Mouse (Mus musculus) right cerebral cortex, adult 2 months (tissue): ENCODE measurements around the gene Arhgap45.

Experiments used
- DNase-seq, 2 experiments: peaks; one replicate each; pipeline ENCODE4 v3.0.0; 2021 to 2022; ENCODE audit warnings: low spot score in 2 of 2

The Arhgap45 gene

DNA sequence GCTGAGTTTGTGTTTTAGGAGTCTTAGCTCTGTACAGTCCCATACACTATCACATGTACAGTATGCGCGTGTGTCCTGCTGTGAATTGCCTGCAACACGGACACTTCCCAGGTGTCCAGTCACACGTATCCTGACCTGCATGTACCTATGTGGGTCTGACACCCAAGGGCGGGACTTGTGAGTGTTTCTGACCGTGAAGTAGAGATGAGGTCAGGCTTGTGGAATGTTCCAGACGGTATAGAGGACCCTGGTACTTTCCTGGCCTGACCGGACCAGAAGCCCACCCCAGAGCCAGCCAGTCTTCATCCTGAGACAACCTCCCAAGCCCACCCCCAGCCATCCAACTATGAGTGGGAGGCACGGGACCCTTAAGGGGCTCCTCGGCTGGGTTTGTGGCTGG lies 870 bp upstream of the Arhgap45 start:
- no peak for DNase-seq

DNA sequence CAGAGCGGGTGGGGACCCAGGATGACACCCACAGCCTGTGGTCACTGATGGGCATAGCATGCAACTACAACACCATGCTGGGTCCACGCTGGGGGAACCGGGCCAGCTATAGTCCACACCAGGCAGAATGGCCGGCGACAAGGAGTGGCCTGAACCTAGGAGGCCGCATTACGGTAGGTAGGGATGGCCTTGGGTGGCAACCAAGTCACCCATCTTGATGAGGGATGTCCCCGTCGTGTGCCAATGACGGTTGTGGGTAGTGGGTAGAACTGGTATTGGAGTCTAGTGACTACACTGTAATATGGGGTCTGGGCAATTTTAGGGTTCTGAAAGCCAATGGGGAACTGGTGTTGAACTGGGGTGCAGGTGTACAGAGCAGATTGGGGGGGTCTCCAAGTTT lies 478 bp downstream of the Arhgap45 start:
- no peak for DNase-seq

DNA sequence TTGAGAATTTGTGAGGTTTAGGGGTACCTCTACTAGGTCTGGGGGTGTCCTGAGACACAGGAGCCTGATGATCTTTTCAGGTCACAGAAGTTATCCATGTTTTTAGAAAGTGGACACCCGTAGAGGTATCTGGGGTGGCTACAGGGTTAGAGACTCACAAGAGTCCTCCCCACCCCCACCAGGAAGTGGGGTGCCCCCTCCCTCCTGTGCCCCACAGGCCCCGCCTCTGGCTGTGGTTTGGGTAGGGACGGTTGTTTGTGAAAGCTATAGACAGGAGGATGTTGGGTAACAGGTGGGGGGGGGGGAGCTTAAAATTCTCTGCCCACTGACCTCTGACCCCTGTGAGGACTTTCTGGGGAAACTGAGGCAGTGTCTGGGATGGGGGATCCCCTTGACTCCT lies 908 bp downstream of the Arhgap45 start:
- DNase-seq = no peak

GRCm38 (mm10) chr10:80017771-80018170 lies 1.3 kb downstream of the Arhgap45 start:
- no peak for DNase-seq

DNA sequence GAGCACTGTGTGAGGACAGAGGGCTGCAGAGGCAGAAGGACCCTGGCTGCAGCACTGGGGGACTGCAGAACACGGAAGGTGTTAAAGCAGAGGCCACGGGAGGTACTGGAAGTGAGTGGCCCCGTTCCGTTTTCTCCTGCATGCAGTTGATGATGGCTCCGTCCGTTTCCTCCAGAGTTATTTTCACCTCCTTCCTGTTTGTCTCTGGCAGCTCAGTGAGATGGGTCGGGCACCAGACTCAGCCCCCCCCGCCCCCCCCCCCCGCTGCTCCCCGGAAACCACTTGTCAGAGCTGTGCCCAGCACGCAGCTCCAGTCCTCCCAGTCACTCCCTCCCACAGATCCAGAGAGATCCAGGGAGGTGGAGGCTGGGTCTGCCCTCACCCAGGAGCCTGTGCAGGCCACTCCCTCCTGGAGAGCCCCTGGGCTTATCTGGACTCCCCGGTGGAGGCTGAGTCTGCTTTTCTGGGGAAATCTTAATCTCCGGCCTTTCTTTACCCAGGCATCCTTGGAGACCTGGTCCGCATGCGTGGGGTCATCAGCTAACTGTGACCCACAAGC lies 2.4 kb downstream of the Arhgap45 start:
- DNase-seq = no peak

GRCm38 (mm10) chr10:80019471-80020131 lies 3.1 kb downstream of the Arhgap45 start:
- no peak for DNase-seq

- no peak for DNase-seq
Measured at GRCm38 (mm10) chr10:80020191-80020590, 3.7 kb downstream of the Arhgap45 start.

DNA sequence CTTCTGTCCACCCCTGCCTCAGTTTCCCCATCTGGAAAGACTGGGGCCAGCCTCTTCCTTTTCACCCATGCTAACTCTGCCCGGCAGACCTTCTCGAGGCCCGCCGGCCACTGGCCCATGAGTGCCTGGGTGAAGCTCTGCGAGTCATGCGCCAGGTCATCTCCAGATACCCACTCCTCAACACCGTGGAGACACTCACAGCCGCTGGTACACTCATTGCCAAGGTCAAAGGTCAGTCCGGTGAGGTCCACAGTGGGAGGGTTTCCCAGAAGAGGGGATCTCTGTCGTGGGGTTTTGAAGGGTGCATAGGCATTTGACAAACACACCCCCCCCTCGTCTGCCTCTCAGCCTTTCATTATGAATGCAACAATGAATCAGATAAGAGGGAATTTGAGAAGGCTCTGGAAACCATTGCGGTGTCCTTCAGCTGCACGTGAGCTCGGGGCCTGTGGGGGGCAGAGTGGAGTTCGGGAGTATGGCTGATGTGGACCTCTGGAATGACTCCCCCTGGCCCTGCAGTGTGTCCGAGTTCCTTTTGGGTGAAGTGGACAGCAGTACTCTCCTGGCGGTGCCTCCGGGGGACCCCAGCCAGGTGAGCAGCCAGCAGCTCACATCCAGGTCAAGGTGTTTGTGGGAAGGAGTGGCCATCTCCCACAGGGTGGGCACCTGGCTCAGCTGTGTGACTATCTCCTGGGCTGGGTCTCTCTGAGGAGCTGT lies 4.3 kb downstream of the Arhgap45 start:
- DNase-seq = no peak

DNA sequence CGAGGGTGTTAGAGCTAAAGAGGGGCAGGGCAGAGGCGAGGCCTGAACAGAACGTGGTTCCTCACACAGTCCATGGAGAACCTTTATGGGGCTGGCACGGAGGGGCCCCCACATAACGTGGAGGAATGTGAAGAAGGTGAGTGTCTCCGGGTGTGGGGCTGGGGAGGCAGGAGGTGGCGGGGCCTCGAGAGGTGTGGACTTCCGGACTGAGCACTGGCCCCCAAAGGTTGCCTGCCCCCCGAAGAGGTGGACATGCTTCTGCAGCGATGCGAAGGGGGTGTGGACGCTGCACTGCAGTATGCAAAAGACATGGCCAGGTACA lies 4.8 kb downstream of the Arhgap45 start:
- no peak for DNase-seq

DNA sequence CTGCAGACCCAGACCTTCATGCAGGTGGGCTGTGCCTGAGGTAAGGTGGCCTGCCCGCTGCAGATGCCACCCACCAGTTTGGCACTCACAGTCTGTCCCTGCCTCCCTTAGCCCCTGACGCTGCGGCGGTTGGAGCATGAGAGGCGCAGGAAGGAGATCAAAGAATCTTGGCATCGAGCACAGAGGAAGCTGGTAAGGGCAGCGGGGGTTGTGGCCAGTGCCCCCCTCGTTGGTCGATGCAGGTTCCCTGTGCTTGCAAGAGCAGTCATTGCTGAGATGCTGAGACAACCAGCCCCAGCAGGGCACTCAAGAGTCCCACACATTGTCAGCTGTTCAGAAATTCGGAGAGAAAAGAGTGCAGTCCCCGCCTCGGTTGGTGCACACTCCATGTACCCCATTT lies 5.7 kb downstream of the Arhgap45 start:
- DNase-seq = no peak

GRCm38 (mm10) chr10:80022806-80023205 lies 6.4 kb downstream of the Arhgap45 start:
- no peak for DNase-seq

- DNase-seq = no peak
Measured at GRCm38 (mm10) chr10:80023758-80024157, 7.3 kb downstream of the Arhgap45 start.

DNA sequence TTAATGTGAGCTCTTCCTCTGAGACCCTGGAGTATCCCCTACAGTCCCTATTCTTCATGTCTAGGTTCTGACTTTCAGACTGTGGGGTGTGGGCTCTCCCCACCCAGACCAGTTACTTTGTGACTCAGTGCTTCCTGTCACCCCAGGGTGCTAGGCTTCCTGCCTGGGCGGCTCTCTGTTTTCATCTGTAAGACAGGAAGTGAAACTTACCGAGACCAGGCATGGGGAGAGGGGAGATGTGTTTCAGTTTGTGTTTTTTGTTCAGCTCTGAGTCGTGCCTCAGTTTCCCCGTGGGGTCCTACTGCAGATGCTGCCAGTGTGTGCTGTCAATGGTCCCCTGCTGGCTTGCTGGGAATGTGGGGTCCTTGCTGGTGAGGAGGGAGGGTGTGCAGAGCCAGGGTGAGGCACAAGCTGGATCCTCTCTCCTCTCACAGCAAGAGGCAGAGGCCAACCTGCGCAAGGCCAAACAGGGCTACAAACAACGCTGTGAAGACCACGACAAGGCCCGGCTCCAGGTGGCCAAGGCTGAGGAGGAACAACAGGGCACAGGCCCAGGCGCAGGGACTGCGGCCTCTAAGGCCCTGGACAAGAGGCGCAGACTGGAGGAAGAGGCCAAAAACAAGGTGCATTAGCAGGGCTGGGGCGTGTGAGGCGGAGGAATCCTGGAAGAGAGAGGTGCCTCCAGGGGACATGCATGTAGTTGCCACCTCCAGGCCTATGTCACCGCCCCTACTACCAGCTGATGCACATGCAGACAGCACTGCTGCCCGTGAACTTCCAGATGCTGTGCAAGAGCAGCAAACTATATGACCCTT lies 8.0 kb downstream of the Arhgap45 start:
- DNase-seq = no peak

DNA sequence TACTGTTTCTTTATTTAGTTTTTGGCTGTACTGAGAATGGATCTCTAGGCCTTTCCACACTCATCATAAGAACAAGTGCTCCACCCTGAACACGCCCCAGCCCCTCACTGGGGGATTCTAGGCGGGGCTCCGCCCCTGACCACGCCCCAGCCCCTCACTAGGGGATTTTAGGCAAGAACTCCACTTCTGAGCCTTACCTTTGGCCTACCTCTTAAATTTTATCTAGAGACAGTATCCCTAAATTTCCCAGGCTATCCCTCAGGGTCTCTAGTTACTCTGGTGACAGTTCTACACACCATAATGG lies 8.5 kb downstream of the Arhgap45 start:
- DNase-seq = no peak

DNA sequence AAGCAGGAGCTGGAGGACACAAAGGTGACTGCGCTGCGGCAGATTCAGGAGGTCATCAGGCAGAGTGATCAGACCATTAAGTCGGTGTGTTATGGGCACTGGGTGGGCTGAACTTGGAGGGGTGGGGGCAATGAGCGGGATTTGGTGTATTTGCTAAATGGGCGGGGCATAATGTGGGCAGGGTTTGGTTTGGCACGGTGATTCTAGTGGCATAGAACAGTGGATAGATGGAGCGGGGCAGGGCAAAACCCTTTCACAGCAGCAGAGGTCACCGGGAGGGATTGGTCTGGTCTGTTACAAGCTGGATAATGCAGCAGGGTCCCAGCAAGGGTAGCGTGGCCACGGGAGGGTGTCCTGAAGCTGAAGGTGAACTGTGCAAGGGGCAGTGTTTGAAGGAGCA lies 9.0 kb downstream of the Arhgap45 start:
- no peak for DNase-seq

DNA sequence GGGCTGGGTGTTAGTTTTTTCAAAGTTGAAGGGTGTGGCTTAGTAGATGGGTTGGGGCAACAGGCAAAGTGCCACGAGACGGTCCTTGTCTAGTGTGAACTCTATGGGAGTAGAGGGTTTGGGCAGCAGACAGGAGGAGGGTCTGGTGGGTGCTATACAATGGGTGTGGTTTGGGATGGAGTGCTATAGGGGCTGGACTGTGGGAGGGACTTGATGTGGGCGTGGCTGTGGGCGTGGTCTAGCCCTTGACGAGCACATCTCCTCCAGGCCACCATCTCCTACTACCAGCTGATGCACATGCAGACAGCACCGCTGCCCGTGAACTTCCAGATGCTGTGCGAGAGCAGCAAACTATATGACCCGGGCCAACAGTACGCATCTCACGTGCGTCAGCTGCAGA lies 9.4 kb downstream of the Arhgap45 start:
- DNase-seq = no peak

DNA sequence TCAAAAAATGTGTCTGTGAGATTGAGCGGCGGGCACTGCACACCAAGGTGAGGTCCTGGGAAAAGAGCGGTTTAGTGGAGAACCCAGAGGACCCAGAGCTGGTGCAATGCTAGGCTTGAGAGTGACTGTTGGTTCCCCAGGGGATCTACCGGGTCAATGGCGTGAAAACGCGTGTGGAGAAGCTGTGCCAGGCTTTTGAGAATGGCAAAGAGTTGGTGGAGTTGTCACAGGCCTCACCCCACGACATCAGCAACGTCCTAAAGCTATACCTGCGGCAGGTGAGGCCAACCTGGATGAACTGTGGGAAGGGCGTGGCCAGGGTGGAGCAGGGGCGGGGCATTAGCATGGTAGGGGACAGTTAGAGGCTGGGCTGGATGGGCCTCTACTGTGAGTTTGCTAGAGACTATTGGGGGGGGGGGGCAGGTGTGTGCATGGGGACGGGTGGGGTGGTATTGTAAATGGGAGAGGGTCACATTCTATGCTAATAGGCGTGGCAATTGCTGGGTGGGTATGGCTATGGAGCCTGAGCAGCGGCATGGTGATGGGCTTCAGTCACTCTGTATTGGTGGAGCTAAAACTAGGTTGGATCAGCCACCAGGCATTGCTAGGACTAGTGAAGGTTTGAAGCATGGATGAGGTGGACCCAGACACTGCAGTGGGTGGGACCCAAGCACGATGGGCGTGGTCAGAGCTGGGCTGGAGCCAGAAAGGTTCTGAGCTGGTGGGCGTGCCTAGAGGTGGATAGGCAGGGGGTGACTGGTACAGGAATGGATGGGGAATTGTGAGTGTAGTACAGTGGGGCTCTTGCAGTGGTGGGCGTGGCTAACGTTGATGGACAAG lies 11.4 kb downstream of the Arhgap45 start:
- DNase-seq = no peak

DNA sequence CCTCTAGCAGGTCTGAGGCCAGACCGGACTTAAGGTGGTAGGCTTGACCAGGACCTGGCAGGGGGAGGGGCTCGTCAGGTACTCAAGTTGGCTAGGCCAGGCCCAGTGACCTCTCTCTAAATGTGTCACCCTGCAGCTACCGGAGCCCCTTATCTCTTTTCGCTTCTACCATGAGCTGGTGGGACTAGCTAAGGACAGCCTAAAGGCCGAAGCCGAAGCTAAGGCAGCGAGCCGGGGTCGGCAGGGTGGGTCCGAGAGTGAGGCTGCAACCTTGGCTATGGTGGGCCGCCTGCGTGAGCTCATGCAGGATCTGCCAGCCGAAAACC lies 12.0 kb downstream of the Arhgap45 start:
- no peak for DNase-seq

DNA sequence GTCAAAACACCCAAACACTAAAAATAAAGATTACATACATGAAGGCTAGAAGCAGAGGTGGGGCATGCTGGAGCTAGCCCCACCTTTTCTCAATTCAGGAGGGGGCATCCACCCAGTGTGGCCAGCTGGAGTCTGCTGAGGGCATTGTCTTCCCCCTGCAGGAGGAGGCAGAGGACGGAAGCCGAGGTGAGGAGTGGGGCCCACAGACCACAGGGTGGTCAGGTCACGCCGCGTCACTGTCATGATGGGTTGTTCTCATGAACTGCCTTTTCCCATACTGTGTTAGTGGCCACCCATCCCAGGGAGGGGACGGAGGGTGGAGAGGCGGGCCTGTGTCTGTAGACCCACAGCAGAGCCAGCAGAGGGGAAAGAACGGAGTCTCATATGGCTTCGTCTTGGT lies 13.7 kb downstream of the Arhgap45 start:
- DNase-seq = no peak

DNA sequence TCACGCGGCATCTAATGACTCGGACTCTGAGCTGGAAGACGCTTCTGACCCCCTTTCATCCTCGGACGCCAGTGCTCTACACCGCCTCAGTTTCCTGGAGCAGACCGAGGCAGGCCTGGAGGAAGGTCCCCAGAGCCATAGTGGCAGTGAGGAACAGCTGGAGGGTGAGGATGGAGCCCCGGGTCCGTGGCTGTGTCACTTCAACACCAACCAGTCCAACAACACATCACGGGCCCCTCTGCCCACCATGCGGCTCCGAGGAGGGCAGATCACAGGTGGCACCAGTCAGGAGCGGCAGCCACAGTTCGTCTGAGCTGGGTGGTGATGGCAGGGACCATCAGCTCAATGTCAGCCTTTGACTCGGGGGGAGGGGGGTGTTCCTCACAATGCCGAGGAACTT lies 14.3 kb downstream of the Arhgap45 start:
- DNase-seq = no peak

DNA sequence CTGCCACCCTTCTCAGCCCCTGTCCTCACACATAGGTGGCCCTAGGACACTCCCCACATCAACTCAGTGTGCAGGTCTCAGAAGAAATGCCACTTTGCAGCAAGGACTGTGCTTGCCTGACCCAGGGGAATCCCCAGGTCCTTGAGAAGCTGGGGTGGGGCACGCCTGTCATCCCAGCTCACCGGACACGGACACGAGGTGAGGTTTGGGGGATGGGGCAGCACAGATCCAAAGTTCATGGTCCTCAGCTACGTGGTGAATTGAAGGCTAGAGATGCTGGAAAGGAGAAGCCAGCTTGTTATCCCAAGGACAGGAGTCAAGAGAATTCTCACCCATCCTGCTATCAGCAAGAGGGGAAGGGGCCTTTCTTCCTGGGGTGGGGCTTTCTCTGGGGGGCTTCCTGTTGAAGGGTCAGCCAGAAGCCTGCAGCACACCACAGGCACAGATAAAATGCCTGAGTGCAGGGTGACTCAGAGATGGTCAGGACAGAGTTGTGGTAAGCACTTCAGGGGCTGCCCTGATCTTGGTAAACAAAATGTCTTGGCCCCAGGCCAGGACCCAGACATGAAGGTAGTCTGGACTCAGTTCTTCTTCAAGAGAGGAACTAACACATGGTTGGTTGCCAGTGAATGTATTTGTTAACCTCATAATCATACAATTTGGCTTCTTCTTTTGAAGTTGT lies 16.5 kb downstream of the Arhgap45 start:
- no peak for DNase-seq
